Mouse (Mus musculus) C2C12 (cell line): ENCODE data around the gene 4933407L21Rik.

Source experiments
- CEBPB ChIP-seq: IDR thresholded peaks from one replicate; pipeline ENCODE4 v1.6.1; 2011; ENCODE audit warnings: low read depth, mild to moderate bottlenecking, control low read depth, moderate library complexity
- CTCF ChIP-seq: IDR thresholded peaks from one replicate; pipeline ENCODE4 v1.5.1; 2011; ENCODE audit not compliant: control insufficient read depth, insufficient read depth, insufficient read length
- MYOD1 ChIP-seq: IDR thresholded peaks from one replicate; pipeline ENCODE4 v1.6.1; 2011; ENCODE audit warnings: low read depth; ENCODE audit not compliant: control insufficient read depth, insufficient read length
- USF1 ChIP-seq: IDR thresholded peaks from one replicate; pipeline ENCODE4 v1.6.1; 2011; ENCODE audit warnings: low read depth, mild to moderate bottlenecking, control low read depth, moderate library complexity

DNA sequence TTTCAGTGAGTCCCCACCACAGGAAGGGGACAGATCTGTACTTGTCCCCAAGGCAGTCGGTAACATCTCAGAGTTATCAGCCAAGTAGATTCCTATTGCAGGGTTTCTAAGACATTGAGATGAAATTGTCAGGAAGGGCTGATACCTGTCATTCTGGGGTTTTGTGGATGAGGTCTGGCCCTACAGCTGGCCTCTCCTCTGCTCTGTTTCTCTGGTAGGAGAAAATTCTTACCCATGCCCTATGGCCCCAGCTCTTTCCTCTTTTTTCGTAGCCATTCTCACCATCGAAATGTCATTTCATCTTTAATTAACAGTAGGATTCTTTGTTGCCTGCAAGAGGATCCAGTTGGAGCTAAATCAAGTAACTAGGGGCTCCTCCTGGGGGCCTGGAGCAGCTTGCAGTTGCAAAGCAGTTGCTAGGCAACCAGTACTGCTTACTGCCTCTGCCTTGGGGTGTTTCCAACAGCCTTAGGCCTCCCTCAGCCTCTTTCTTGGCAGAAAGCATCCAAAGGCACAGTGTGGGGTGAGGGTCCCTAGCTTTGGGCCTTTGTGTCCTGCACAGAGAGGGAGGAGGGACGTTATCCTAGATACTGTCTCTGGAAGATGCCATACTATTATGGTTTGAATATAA, at the start of gene 4933407L21Rik:
- TF ChIP-seq MYOD1 (no peak), CTCF (no peak), USF1 (no peak), CEBPB (no peak)
